Mouse (Mus musculus) stomach, postnatal 0 days (tissue): ENCODE results near the gene Gm20509. TPM values are rescaled to one million over a fixed set of nuclear protein-coding genes. Genes with fewer than 3 reads are reported as not detected.
A peak's percentile ranks its signal among the peaks of the same experiment; 100 is the strongest.

Experiments used
- ATAC-seq: fragments of 200-750 bp; cut with Nextera tagmentation; 2 replicates; pipeline ENCODE4 v1.8.0; 2017; ENCODE audit not compliant: low FRiP score, low TSS enrichment
- DNase-seq: peaks from one replicate; pipeline ENCODE4 v3.0.0-alpha.2; 2016; ENCODE audit warnings: low spot score
- H3K27ac ChIP-seq: fragments of 300-500 bp; sonication (generic); replicated peaks from 2 replicates; pipeline ENCODE4 v1.5.1; 2014; ENCODE audit warnings: mild to moderate bottlenecking, control low read depth
- H3K27me3 ChIP-seq: fragments of 300-500 bp; sonication (generic); 2 replicates; pipeline ENCODE4 v1.6.1; 2014; ENCODE audit warnings: low read length; ENCODE audit not compliant: control insufficient read depth, insufficient read depth
- H3K36me3 ChIP-seq: fragments of 300-500 bp; sonication (generic); 2 replicates; pipeline ENCODE4 v1.6.1; 2014; ENCODE audit warnings: low read length, mixed read lengths; ENCODE audit not compliant: control insufficient read depth, insufficient read depth
- H3K4me1 ChIP-seq: fragments of 300-500 bp; sonication (generic); replicated peaks from 2 replicates; pipeline ENCODE4 v1.6.1; 2014; ENCODE audit warnings: antibody characterized with exemption; ENCODE audit not compliant: control insufficient read depth, insufficient read depth
- H3K4me2 ChIP-seq: fragments of 300-500 bp; sonication (generic); replicated peaks from 2 replicates; pipeline ENCODE4 v1.6.1; 2014; ENCODE audit warnings: low read depth, mild to moderate bottlenecking, control low read depth, moderate library complexity
- H3K4me3 ChIP-seq: fragments of 300-500 bp; sonication (generic); 2 replicates; pipeline ENCODE4 v1.5.1; 2014; ENCODE audit warnings: low read depth, low read length, control low read depth
- H3K9ac ChIP-seq: fragments of 300-500 bp; sonication (generic); 2 replicates; pipeline ENCODE4 v1.6.1; 2014; ENCODE audit warnings: mild to moderate bottlenecking, low read length, control low read depth, mixed read lengths
- H3K9me3 ChIP-seq: fragments of 300-500 bp; sonication (generic); 2 replicates; pipeline ENCODE4 v1.6.1; 2016; ENCODE audit warnings: low read length; ENCODE audit not compliant: control insufficient read depth
- CTCF ChIP-seq: IDR thresholded peaks from 2 replicates; pipeline ENCODE4 v1.5.1; 2016; ENCODE audit warnings: antibody characterized with exemption, low read depth, mild to moderate bottlenecking, moderate library complexity
- EP300 ChIP-seq: optimal IDR thresholded peaks from 2 replicates; pipeline ENCODE3; 2016; ENCODE audit warnings: antibody characterized with exemption
- WGBS: fragments of 180-500 bp; shearing (Covaris S2); extraction: QIAGEN DNeasy Blood & Tissue Kit; methylation state at CpG from one replicate; pipeline ENCODE4 v1.1.7; 2014; 5-methylcytosine and 5-hydroxymethylcytosine counted together
- polyA plus RNA-seq: library from polyadenylated mRNA; unstranded; fragments of >200 nt; fragmentation: Nextera tagmentation; extraction: Ambion mirVana; gene quantifications from 2 replicates; pipeline ENCODE4 v1.2.1, GENCODE M21; 2015

Gm20509 gene
- polyA plus RNA-seq, 1 experiment from 2014 or later, result not detected

DNA sequence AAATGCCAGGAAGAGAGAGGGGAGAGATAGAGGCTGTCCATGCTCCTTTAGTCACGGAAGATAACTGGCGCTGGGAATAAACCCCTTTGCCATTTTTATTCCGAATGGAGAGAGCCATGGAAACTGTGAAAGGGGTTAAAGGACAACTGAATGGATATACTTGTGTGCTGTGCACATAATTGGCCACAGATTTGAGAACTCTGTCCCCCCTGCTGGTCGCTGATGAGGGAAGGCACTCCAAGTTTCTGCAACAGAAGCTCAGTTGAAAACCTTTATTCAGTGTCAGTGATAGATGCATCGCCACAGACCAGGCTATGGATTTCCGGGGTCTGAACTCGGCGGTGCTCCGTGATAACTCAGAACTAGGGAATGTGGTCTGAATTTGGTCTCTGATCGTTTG is 12.1 kb upstream of the Gm20509 start:
- DNase-seq, result no peak
- Histone ChIP-seq H3K27me3 (no peaks in the 10 kb centered on the region), H3K4me3 (no peak overlapping the region), H3K4me1 (no peaks in the 10 kb centered on the region), H3K9ac (no peak overlapping the region), H3K36me3 (no peaks in the 10 kb centered on the region), H3K27ac (no peak overlapping the region), H3K4me2 (no peak overlapping the region), H3K9me3 (no peaks in the 10 kb centered on the region)
- WGBS, result 80% methylated on average over 10 of the region's 10 CpGs
- TF ChIP-seq EP300 (no peak), CTCF (peak; percentile 32)
- no peak for ATAC-seq

GRCm38 (mm10) chr9:73091747-73092146 is 10.5 kb upstream of the Gm20509 start:
- ATAC-seq (no peak), DNase-seq (no peak)
- 0% methylated on average over 1 of the region's 1 CpGs for WGBS
- Histone ChIP-seq H3K9me3 (no peaks in the 10 kb centered on the region), H3K4me2 (no peak overlapping the region), H3K27ac (no peak overlapping the region), H3K9ac (no peak overlapping the region), H3K4me1 (no peaks in the 10 kb centered on the region), H3K27me3 (no peaks in the 10 kb centered on the region), H3K4me3 (no peak overlapping the region), H3K36me3 (no peaks in the 10 kb centered on the region)
- peak; percentile 98 for TF ChIP-seq CTCF
- no peak for TF ChIP-seq EP300

DNA sequence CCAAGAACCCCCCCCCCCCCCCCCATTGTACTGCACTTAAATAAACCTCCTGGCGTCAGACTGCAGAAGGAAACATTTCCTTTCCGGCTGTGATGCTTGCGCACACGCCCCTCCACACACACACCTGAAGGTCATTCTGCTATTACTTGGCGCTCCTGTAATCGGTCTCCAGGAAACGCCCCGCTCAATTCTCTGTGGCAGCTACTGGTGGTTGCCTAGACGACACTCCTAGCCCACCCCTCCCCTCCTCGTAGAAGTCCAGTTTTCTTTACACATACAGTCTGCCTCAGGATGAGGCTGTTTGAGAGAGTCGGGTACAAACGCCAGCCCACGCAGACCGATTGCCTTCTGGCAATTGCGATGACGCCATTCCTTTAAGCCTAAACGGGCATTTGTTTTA is 7.7 kb upstream of the Gm20509 start:
- Histone ChIP-seq H3K4me3 (no peak overlapping the region), H3K27ac (no peak overlapping the region), H3K9me3 (no peaks in the 10 kb centered on the region), H3K4me1 (no peaks in the 10 kb centered on the region), H3K9ac (no peak overlapping the region), H3K27me3 (no peaks in the 10 kb centered on the region), H3K36me3 (no peaks in the 10 kb centered on the region), H3K4me2 (no peak overlapping the region)
- WGBS, result 20% methylated on average over 17 of the region's 17 CpGs
- TF ChIP-seq EP300 (no peak), CTCF (no peak)
- DNase-seq, result peak; percentile 70
- peak; percentile 83 for ATAC-seq

DNA sequence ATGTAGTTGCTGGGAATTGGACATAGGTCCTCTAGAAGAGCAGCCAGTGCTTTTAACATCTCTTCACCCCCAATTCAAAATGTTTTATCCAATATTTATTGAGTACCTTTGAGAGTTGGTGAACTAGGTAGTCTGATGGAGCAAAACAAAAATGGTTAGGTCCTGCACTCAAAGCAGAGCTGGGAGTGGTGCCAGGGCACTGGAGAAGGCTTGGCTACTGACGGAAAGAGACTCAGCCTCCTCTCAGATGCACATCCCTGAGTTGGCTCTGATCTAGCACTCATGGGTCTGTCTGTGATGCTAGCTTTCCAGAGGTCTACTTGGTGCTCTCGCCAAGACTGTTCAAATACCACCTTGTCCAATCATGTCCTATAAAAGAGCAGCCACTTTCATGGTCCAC is 4.4 kb upstream of the Gm20509 start:
- ATAC-seq (no peak), DNase-seq (no peak)
- Histone ChIP-seq H3K9ac (no peak overlapping the region), H3K27me3 (no peaks in the 10 kb centered on the region), H3K36me3 (no peaks in the 10 kb centered on the region), H3K4me3 (no peak overlapping the region), H3K9me3 (no peaks in the 10 kb centered on the region), H3K27ac (no peak overlapping the region), H3K4me2 (no peak overlapping the region), H3K4me1 (no peaks in the 10 kb centered on the region)
- TF ChIP-seq EP300 (no peak), CTCF (no peak)
- WGBS, result 55% methylated on average over 2 of the region's 2 CpGs

DNA sequence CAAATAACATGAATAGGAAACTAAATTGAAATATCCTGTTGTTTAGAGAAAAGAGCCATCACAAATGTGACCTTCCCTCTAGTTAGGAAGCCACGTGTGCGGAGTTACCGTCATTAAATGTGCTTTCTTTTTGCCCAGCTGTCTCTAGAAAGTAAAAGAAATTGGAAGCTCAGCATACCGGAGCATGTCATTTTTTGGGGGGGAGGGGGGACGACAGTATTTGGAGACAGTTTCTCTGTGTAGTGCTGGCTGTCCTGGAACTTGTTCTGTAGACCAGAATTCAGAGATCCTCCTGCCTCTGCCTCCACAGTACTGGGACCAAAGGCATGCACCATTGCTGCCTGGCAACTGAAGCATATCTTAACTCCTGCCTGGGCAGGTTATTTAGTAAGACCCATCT is 734 bp upstream of the Gm20509 start, which contains the start of gene Khdc3:
Gene Khdc3 (plus strand): TSS at position 301 of the 400 bp plus-strand sequence.
- TF ChIP-seq EP300 (no peak), CTCF (no peak)
- Histone ChIP-seq H3K9me3 (no peaks in the 10 kb centered on the region), H3K4me3 (no peak within 1 kb of the TSS), H3K36me3 (no peaks in the 10 kb centered on the region), H3K27me3 (no peaks in the 10 kb centered on the region), H3K9ac (no peak within 1 kb of the TSS), H3K27ac (no peak within 1 kb of the TSS), H3K4me2 (no peak within 1 kb of the TSS), H3K4me1 (0 out of 2 replicates have a peak, but pooled peaks cover 3% of the 10 kb centered on the region)
- WGBS, result 89% methylated on average over 5 of the region's 5 CpGs
- DNase-seq (no peak), ATAC-seq (no peak)

DNA sequence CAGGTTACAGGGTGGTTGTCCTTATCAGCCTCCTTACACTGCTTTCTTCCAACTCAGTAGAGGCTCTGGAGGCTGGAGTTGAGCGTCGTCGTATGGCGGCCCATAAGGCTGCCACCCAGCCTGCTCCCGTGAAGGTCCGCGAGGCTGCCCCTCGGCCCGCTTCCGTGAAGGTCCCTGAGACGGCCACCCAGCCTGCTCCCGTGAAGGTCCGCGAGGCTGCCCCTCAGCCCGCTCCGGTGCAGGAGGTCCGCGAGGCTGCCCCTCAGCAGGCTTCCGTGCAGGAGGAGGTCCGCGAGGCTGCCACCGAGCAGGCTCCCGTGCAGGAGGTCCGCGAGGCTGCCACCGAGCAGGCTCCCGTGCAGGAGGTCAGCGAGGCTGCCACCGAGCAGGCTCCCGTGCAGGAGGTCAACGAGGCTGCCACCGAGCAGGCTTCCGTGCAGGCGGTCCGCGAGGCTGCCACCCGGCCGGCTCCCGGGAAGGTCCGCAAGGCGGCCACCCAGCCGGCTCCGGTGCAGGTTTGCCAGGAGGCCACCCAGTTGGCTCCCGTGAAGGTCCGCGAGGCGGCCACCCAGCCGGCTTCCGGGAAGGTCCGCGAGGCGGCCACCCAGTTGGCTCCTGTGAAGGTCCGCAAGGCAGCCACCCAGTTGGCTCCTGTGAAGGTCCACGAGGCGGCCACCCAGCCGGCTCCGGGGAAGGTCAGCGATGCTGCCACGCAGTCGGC is 1.0 kb downstream of the Gm20509 start:
- no peak overlapping the region for H3K27ac ChIP-seq
- DNase-seq (peak; percentile 65), ATAC-seq (peak; percentile 70)
- 0 out of 2 replicates have a peak, but pooled peaks cover 3% of the 10 kb centered on the region for H3K4me1 ChIP-seq
- peak overlapping the region; percentile 40 for H3K4me3 ChIP-seq
- no peaks in the 10 kb centered on the region for H3K9me3 ChIP-seq
- no peaks in the 10 kb centered on the region for H3K36me3 ChIP-seq
- peak overlapping the region; percentile 47 for H3K9ac ChIP-seq
- peak overlapping the region; percentile 71 for H3K4me2 ChIP-seq
- no peaks in the 10 kb centered on the region for H3K27me3 ChIP-seq
- WGBS, result 8% methylated on average over 60 of the region's 60 CpGs
- no peak for TF ChIP-seq EP300
- TF ChIP-seq CTCF, result no peak
